18 mouse cellular contexts compared by ENCODE assay signal in genomic region chr4:57081463-57081862, GRCm38 (mm10).
DNase-seq lines count a peak whose midpoint lies in the region; TF ChIP-seq lines count a peak whose summit lies in the region.
"Had no signal": no experiment of that assay in that cellular context is flagged by ENCODE, and none has a peak within 500 bp of the region (broad histone marks: within the 10 kb centered on the region; RNA-seq: fewer than 3 reads in every experiment).

No protein-coding gene starts in this region.

- 31% methylated on average over 7 of the region's 7 CpGs for WGBS in kidney, adult 2 months

- H3K4me3 ChIP-seq in kidney, adult 2 months (ENCODE audit: insufficient read depth, low read depth, low read length): no peak overlapping the region
- H3K4me3 ChIP-seq: embryonic facial prominence, embryonic 15.5 days; erythroblast, embryonic 14.5 days; forebrain, embryonic 10.5 days; heart, embryonic 13.5 days had no signal

- H3K4me1 ChIP-seq in kidney, adult 2 months (ENCODE audit: control insufficient read depth, insufficient read depth, low read length): no peaks in the 10 kb centered on the region

- no peak for TF ChIP-seq CTCF in kidney, adult 2 months (conservative IDR thresholded peaks at IDR 0.05; ENCODE audit: insufficient read depth, insufficient read length, low read depth, low read length)

- no peak for TF ChIP-seq POLR2A in kidney, adult 2 months (IDR thresholded peaks at IDR 0.05; ENCODE audit: low read depth, low read length)

- H3K36me3 ChIP-seq in kidney, adult 2 months (ENCODE audit: control insufficient read depth, insufficient read depth, low read length): no peaks in the 10 kb centered on the region
- H3K36me3 ChIP-seq: embryonic facial prominence, embryonic 15.5 days; forebrain, embryonic 10.5 days; heart, embryonic 13.5 days had no signal

- peak; percentile 28 for DNase-seq in kidney, adult 2 months
- no peak for DNase-seq in kidney, adult 8-10 months
- DNase-seq in lung, postnatal 10 days: peak; percentile 18
- no peak for DNase-seq in lung, postnatal 25 days (ENCODE audit: low spot score)
- peak; percentile 25 for DNase-seq in kidney, postnatal 14 days
- DNase-seq in frontal cortex, postnatal 36 days (ENCODE audit: low spot score in 2 of 2): no peak
- DNase-seq: adrenal gland, adult 2 months; adrenal gland, postnatal 25 days; cerebellum, adult 18-20 months; cerebellum, postnatal 10 days; embryo, embryonic 11 days; gastrocnemius, postnatal 36 days; heart, adult 11 months; heart, postnatal 36 days had no signal

- no peak overlapping the region for H3K27ac ChIP-seq in kidney, adult 2 months (ENCODE audit: insufficient read depth, low read depth, low read length)
- H3K27ac ChIP-seq: embryonic facial prominence, embryonic 15.5 days; forebrain, embryonic 10.5 days; heart, embryonic 13.5 days had no signal

- no peaks in the 10 kb centered on the region for H3K27me3 ChIP-seq in kidney, adult 2 months (replicated peaks; ENCODE audit: control insufficient read depth, insufficient read depth, low read length)
- H3K27me3 ChIP-seq: embryonic facial prominence, embryonic 15.5 days had no signal

Comparison
In these comparisons a context has a peak if more than half of its experiments do, and no peak if none do; other contexts are left out.
1. DNase-seq: peak in kidney, adult 2 months (single experiment), lung, postnatal 10 days (single experiment) and kidney, postnatal 14 days (single experiment); none in kidney, adult 8-10 months (0 of 2), lung, postnatal 25 days (single experiment) and frontal cortex, postnatal 36 days (0 of 2).